In genomic region chr14:86246770-86247169, GRCm38 (mm10) we compare ENCODE assay signal across 18 mouse cellular contexts.
"Had no signal": no experiment of that assay in that cellular context is flagged by ENCODE, and none has a peak within 500 bp of the region (broad histone marks: within the 10 kb centered on the region; RNA-seq: fewer than 3 reads in every experiment).

No protein-coding gene starts in this region.

- H3K4me3 ChIP-seq: lung, embryonic 15.5 days; megakaryocyte, embryonic 14.5 days; midbrain, embryonic 13.5 days; midbrain, embryonic 15.5 days; neural tube, embryonic 12.5 days; stomach, embryonic 15.5 days had no signal

- H3K27ac ChIP-seq: lung, embryonic 15.5 days; macrophage; midbrain, embryonic 13.5 days; midbrain, embryonic 15.5 days; neural tube, embryonic 12.5 days; stomach, embryonic 15.5 days; stomach, postnatal 0 days had no signal

- H3K9me3 ChIP-seq: lung, embryonic 15.5 days; megakaryocyte, embryonic 14.5 days; midbrain, embryonic 13.5 days; midbrain, embryonic 15.5 days; neural tube, embryonic 12.5 days; stomach, embryonic 15.5 days had no signal

- H3K4me2 ChIP-seq: lung, embryonic 15.5 days; midbrain, embryonic 11.5 days; midbrain, embryonic 13.5 days; midbrain, embryonic 15.5 days; neural tube, embryonic 12.5 days; stomach, embryonic 15.5 days had no signal

- H3K9ac ChIP-seq: liver, postnatal 0 days; lung, embryonic 15.5 days; midbrain, embryonic 13.5 days; midbrain, embryonic 15.5 days; neural tube, embryonic 12.5 days; stomach, embryonic 15.5 days had no signal

- H3K36me3 ChIP-seq: lung, embryonic 15.5 days; midbrain, embryonic 13.5 days; midbrain, embryonic 15.5 days; neural tube, embryonic 12.5 days; stomach, embryonic 15.5 days had no signal

- H3K27me3 ChIP-seq: lung, embryonic 15.5 days; megakaryocyte, embryonic 14.5 days; midbrain, embryonic 13.5 days; midbrain, embryonic 15.5 days; neural tube, embryonic 12.5 days; stomach, embryonic 15.5 days had no signal

- H3K4me1 ChIP-seq: lung, embryonic 15.5 days; midbrain, embryonic 13.5 days; midbrain, embryonic 15.5 days; neural tube, embryonic 12.5 days; stomach, embryonic 15.5 days had no signal

- ATAC-seq: liver, postnatal 0 days; lung, postnatal 0 days; midbrain, embryonic 13.5 days; midbrain, embryonic 15.5 days had no signal

- DNase-seq: liver, postnatal 0 days; lung, adult 2 months; lung, postnatal 14 days; lung, postnatal 36 days; right cerebral cortex, postnatal 14 days; thymus, adult 2 months; thymus, postnatal 25 days; thymus, postnatal 4 days had no signal
